Mouse (Mus musculus) adrenal gland, postnatal 4 days (tissue): ENCODE data around the gene Cdkl2. TPM values are rescaled to one million over a fixed set of nuclear protein-coding genes. Genes with fewer than 3 reads are reported as not detected.

Experiments used
- DNase-seq, 2 experiments: peaks; one replicate each; pipeline ENCODE4 v3.0.0; 2021 to 2022; ENCODE audit warnings: low spot score in 2 of 2, mixed read lengths in 2 of 2
- total RNA-seq, 2 experiments: library from RNA; stranded (reverse); gene quantifications; 2 replicates each; pipeline ENCODE4 v1.2.3; 2021

The Cdkl2 gene
- total RNA-seq, 2 experiments from 2014 or later, result 5.6 to 7.5 TPM

- DNase-seq, result no peak
Observed at GRCm38 (mm10) chr5:91994546-91994945, 49.1 kb downstream of the Cdkl2 start.

DNA sequence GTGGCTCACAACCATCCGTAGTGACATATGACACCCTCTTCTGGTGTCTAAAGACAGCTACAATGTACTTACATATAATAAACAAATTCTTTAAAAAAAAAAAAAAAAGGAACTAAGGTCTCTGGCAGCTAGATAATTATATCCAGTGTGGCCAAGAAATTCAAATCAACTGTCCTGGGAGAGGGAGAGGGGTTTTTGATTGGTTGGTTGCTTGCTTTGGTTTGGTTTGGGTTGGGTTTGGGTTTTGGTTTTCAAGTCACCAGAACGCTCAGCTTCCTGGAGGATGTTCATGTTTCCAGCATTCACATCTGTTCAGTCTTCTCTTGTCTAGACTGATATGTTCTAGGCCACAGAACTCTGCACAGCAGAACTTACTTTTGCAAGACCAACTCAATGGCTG lies 50.6 kb downstream of the Cdkl2 start:
- DNase-seq, result no peak

DNA sequence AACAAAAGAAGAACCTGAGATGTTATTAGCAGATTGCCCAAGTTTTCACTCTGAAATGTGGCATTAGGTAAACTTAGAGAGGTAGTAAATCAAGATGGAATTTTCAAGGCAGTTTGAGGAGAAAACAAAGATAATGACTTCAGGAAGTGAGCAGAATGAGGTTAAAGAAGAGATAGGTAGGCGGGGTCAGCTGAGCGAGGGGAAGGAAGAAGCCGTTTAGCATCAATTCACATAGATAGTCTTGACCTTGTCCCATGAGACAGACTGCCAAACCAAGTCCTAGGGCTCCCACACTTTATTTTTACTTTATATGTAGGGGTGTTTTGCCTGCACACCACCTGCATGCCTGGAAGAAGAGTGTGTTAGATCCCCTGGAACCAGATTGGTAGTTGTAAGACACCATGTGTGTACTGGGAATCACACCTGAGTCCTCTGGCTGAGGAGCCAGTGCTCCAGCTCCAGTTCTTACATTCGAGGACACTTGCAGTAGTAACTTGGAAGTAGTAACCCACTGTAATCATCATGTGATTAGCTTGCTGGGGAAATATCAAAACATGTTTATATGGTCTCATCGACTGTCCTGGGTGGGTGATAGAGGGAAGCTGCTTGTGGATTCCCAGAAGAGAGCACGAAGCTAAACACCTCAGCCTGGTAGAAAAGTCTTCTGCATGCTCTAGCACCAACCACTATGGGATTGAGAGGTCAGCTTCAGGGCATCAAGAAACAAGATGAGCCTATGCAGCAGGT lies 52.3 kb downstream of the Cdkl2 start:
- no peak for DNase-seq

DNA sequence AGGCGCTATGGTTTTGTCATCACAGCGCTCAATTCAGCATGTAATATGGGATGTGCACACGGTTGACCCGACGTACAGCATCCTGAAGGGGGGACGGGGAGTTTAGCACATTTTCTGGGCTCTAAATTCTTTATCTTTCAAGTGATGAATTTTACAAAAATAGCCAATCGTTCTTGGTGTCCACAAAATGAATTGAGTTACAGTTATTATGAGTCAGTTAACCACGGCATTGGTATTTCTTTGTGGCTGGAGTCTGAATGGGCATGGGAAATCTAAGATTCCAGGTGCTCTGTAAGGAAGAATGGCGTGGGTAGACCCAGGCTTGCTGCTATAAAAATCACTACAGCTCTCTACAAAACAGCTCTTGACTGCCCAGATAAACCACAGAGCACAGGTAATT lies 54.4 kb downstream of the Cdkl2 start:
- no peak for DNase-seq

DNA sequence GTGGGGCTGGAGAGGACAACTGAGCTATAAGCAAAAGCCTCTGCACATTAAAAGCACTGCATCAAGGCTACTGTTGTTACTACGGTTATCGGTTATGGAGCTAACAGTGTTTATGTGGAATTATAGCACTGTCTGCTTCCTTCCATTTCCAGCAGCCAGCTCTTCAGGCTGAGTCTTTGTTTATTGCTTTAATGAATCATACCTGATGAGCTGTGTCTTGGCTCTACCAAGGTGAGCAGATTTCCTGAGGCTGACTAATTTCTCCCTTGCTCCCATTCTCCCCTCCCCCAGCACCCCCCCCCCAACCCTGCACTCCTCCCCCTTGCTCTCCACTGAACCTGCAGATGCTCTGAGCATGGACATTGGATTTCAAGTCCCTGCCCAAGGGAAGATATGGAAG lies 55.9 kb downstream of the Cdkl2 start:
- DNase-seq, result no peak

GRCm38 (mm10) chr5:91987236-91987635 lies 56.4 kb downstream of the Cdkl2 start, which contains the start of gene Odaph:
TSS of gene Odaph (plus strand) at chr5:91987475.
- DNase-seq, result no peak

- no peak for DNase-seq
Observed at GRCm38 (mm10) chr5:91985721-91986120, 58.0 kb downstream of the Cdkl2 start.

DNA sequence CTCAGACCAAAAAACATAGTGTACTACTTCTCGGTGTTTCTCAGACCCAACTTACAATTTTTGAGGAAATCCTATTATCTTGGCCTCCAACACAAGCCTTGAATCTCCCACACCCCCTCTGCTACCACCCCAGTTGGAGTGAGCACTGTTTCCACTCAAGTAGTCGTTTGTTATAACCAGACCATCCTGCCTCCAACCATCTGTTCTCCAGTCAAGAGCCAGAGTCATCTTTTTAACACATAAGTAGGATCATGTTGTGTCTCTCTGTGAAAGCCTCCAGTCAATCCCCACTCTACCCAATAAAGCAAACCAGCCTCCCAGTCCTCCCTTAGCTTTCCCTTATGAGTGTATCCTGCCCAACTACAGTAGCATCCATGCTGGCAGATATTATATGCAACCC lies 60.2 kb downstream of the Cdkl2 start:
- DNase-seq, result no peak

DNA sequence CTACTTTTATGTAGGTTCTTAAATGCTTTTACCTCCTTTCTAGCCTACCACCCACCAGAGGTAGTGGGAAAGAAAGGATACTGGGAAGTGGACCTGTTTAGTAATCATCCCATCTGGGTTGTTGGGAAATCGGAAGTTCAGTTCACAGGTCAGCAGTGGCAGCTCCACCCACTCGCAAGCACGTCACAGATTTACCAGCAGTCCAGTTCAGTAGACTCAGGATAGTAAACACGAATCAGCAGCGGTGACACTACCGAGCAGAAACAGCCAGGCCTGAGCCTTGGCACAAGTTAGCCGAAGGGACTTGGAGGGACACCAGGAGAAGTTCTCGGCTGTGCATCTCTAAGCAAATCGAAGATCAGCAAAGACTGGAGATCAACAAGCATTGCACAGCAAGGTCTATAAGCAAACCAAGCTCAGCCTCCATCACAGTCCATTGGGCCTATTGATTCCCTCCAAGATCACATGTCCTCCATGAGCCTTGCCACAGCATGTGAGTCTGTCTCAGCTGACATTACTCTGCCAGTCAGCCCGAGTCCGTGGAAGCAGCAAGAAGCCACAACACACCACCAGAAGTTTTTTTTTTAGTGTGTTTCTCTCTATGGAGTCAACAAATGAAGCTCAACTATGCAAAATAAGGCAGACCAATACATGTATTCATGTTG lies 62.4 kb downstream of the Cdkl2 start:
- DNase-seq, result no peak

- DNase-seq, result no peak
Observed at GRCm38 (mm10) chr5:91977397-91977770, 66.3 kb downstream of the Cdkl2 start.

GRCm38 (mm10) chr5:91976566-91977396 lies 66.9 kb downstream of the Cdkl2 start:
- no peak for DNase-seq

- DNase-seq, result no peak
Observed at GRCm38 (mm10) chr5:91975758-91976157, 67.9 kb downstream of the Cdkl2 start.

DNA sequence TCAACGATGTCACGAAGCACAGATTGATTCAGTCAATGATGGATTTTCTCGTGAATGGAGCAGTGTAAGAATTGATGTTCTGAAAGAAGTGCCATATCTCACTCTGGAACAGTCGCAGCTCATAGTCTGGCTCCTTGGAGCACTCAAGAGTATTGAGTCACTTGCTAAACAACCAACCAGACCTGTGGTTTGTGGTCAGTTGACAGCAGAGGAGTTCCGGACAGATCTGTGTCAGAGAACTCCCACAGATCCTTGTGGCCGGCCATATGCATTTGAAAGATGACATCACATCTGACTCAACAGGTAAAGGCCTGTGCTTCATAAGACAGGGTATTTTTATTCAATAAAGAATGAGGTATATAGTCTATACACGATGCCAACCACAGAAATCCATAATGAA lies 69.7 kb downstream of the Cdkl2 start:
- DNase-seq, result no peak

DNA sequence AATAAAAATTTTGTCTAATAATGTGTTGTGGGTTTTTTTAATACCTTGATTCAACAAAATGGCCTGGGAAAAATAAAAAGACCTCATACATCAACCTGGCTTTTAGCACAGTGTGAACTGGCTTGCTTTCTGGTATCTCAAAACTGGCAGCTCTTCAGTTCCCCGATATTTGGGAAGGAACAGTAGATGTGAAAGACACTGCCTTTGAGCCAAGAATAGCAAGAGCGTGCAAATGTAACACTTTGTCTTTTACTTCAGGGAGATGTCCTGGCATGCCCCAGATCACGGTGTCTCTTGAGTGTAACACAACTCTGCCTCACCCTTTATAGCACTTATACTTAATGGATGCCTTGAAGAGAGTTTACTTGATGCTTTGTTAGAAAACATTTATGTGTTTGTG lies 71.6 kb downstream of the Cdkl2 start:
- DNase-seq, result no peak

DNA sequence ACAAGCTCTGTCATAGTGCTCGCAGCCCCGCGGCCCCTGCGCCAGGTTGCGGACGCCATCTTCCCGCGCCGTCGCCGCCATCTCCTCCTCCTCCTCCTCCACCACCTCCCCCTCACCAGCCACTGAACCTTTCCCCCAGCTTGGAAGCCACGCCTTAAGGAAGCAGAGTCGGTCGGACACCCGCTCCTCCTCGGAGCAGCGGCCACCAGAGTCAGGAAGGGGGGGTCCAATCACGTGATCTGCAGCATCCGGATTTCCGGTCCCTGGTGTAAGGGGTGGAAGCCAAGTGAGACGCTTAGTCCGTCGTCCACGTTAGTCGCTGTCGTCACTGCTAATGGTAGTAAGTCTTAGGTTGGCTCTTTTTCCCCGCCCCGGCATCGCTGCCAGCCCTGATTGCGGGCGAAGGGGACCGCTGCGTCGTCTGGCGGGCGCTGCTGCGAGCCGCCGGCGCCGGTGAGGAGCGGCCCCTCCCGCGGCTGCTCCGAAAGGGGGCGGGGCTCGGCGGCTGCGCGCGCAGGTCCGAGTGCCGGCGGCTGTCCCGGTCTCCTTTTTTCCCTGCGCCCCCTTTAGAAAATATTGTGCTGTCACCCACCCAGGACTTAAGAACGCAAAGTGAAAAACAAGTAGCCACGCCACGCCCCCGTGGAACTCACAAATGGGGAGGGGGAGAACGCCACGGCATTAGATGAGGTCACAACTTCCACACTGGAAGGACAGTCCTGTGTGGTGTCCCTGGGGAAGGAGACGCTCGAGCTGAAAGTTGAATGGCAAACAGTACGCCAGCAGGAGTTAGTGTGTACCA lies 80.8 kb downstream of the Cdkl2 start, which contains the start of gene Rchy1:
Gene Rchy1, minus strand, starts transcription at position 430 of the 802 bp plus-strand sequence.
- peak; percentile 80 to 94 for DNase-seq

DNA sequence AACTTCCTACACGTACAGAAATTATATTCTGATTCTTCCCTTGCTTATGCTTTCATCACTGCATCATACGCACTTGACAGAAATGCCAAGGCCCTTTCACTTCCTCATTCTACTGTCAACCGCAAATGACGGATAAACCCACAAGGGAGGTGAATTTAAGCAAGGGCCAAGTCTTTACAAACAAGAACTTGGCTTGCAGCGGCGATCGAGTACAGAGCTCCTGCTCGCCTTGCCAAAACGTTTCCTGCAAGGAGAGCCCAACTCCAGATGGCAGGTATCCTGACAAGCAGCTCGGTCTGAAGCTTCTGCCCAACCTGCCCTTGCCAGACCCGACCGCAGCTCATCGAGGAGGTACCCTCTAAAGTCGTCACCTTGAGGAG lies 81.4 kb downstream of the Cdkl2 start:
- no peak for DNase-seq

GRCm38 (mm10) chr5:91961370-91961769 lies 82.3 kb downstream of the Cdkl2 start:
- no peak for DNase-seq

DNA sequence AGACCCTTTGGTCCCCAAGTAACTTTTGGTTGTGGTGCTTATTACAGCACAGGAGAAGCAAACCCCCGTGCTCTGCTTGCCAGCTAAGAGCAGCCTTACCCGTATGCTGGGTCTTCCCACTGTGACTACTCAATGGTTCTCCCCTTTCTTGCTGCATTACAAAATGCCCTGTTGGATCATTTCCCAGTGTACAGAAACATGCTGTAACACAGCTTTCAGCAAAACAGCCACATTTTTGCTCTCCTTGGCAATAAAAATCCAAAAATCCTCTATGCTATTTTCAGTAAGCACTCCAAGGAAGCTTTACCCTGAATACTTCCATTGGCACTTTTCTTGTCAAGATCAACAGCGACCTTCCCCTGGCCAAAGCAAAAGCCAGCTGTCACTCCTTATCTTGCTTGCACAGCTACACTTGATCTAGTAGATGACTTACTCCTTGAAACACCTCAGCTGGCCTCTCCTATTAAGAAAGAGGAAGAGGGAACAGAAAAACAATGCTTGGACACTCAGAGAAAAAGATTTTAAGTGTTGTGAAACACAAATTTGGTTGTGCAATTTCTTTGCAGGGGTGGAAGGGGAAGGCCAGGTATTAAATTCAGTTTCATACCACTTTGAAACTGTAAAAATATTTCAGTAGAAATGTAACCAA lies 83.0 kb downstream of the Cdkl2 start:
- no peak for DNase-seq

DNA sequence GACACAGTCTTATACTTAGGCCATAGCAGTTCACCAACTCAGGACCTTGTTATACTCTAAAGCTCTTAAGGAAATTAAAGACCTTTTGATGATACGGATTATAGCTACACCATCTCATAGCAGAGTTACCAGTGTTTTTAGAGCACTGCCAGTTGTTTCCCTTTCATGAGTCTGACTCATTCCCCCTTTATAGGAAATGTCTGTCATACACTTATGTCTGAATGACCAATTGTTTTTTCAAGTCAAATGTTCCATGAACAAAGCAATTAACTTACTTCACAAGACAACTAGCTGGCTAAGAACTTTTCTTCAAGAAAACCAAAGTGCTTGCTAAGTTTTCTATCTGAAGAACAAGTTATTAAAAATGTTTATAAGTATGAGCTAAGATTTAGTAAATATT lies 83.7 kb downstream of the Cdkl2 start:
- no peak for DNase-seq

- no peak for DNase-seq
Observed at GRCm38 (mm10) chr5:91959096-91959495, 84.6 kb downstream of the Cdkl2 start.
